Mouse (Mus musculus): ENCODE measurements around the gene Tsc22d4. TPM values are rescaled to one million over a fixed set of nuclear protein-coding genes. Genes with fewer than 3 reads are reported as not detected.

Tsc22d4 gene
- total RNA-seq, 2 experiments from 2014 or later, result 160 to 174 TPM

DNA sequence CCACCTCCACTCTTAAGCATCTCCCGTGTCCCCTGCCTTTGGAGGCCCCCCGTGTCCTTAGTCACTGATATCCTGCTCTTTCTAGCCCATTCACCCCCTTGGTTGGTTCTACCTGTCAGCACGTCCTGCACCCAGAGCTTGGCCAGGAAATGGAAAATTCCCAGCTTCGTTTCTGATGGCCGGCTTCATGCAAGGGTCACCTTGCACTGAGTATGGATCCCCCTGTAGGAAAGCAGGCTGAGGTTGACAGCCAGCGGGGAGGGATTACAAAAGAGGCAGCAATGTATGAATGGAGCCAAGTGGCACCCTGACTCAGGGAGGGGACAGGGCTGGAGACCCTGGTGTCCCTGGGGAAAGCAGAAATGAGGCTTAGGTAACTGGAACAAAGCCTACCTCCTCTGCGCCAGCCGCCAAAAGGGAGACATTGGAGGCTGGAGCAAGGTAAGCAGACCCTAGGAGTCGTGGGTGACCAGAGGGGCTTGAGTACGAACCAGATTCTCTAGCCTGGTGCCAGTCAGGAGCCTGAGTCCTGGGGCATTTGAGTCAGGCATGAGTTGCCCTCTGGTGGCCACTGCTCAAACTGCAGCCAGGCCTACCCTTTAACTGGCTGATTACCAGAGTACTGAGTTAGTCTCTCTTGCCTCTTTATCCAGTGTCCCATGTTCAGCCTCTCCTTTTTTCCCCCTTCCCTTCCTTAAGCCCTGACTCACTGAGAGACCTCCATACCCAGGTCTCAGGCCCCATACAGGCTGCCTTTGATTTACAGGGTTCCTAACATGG is 11.5 kb downstream of the Tsc22d4 start:
- no peak overlapping the region for H3K4me3 ChIP-seq
- peak; percentile 96 for TF ChIP-seq CTCF (conservative IDR thresholded peaks at IDR 0.05)
- DNase-seq (ENCODE audit: low spot score in 2 of 2), result peak; percentile 82 to 91
- peak overlapping the region; percentile 67; the same call in 1 of the 2 replicates for H3K27ac ChIP-seq

GRCm38 (mm10) chr5:137757887-137758286 is 12.4 kb downstream of the Tsc22d4 start:
- TF ChIP-seq CTCF (conservative IDR thresholded peaks at IDR 0.05), result no peak
- DNase-seq (ENCODE audit: low spot score in 2 of 2), result peak; percentile 85 to 93
- Histone ChIP-seq H3K27ac (peak overlapping the region; percentile 96), H3K4me3 (peak overlapping the region; percentile 59)

DNA sequence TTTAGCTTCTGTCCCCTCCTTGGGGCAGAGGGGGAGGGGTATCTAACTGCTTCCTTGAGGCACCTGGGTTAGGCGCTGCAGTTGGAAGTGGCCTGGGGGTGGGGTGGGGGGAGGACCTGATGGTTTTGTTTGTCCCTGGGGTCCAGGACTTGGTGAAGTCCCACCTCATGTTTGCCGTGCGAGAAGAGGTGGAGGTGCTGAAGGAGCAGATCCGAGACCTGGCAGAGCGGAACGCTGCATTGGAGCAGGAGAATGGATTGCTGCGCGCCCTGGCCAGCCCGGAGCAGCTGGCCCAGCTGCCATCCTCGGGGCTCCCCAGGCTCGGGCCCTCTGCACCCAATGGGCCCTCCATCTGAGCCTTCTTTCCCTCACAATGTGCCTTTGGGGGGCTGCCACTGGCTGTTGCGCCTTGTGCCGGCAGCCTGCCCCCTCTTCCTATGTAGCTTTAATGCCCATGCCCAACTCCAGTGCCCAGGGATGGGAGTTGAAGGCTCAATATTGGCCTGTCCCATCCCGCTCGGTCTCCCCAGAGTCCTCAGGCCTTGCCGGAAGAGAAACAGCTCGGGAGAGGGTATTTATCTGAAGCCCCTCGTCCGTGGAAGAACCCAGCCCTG is 13.5 kb downstream of the Tsc22d4 start:
- DNase-seq (ENCODE audit: low spot score in 2 of 2), result no peak
- peak overlapping the region; percentile 59 for H3K4me3 ChIP-seq

GRCm38 (mm10) chr5:137759971-137760412 is 14.5 kb downstream of the Tsc22d4 start:
- peak; percentile 90 for TF ChIP-seq CTCF (conservative IDR thresholded peaks at IDR 0.05)
- peak; percentile 86 to 92 for DNase-seq (ENCODE audit: low spot score in 2 of 2)
- no peak overlapping the region for H3K4me3 ChIP-seq
- H3K27ac ChIP-seq, result peak overlapping the region; percentile 96

More for the DNA sequence above, 13.5 kb downstream of the Tsc22d4 start:
- TF ChIP-seq CTCF (conservative IDR thresholded peaks at IDR 0.05), result no peak
- H3K27ac ChIP-seq, result peak overlapping the region; percentile 96

DNA sequence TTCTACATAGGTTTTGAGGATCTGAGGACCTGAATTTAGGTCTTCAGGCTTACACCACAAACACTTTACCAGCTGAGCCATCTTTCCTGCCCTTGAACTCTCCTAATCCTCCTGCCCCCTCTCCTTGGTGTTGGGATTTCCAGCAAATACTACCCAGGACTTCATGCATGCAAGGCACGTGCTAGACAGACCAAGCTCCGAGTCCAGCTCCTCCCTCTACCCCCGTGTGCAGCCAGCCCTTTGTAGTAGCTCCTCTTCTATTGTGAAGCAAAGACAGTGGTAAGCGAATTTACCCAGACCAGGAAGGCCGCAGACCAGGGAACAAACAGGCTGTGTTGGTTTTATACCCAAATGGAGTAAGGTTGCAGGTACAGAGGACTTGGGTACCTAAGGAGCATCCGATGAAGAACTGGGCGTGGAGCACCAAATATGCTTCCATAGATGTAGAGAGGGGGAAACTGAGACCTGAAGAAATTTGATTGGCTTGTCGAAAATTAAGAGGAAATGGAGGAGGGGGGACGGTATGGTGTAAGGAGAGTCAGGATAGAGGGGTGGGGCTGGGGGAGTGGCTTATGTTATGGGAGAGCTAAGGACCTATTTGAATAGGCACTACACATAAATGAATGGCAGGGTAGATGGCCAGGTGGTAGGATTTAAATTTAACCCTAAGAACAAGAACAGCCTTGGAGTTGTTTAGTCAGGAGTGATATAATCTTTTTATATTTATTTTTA is 19.2 kb downstream of the Tsc22d4 start:
- no peak for TF ChIP-seq CTCF (conservative IDR thresholded peaks at IDR 0.05)
- Histone ChIP-seq H3K4me3 (no peak overlapping the region), H3K27ac (no peak overlapping the region)
- DNase-seq (ENCODE audit: low spot score in 2 of 2), result no peak

- no peak overlapping the region for H3K4me3 ChIP-seq
- no peak for DNase-seq (ENCODE audit: low spot score in 2 of 2)
- H3K27ac ChIP-seq, result no peak overlapping the region
- TF ChIP-seq CTCF (conservative IDR thresholded peaks at IDR 0.05), result peak; percentile 75
These were observed 20.7 kb downstream of the Tsc22d4 start for GRCm38 (mm10) chr5:137766270-137766669.

DNA sequence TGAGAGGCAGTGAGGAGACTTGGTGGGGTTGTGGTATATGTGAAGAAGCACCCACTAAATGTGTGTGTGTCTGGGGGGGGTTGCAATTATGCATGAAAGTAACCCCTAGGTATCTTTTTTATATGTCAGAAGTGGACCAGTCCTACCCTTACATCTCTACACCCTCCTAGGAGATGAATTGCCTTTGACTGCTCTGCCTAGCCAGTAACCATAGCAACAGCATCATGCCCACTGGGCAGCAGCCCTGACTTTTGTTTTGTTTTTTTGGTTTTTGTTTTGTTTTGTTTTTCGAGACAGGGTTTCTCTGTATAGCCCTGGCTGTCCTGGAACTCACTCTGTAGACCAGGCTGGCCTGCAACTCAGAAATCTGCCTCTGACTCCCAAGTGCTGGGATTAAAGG is 22.9 kb downstream of the Tsc22d4 start:
- H3K27ac ChIP-seq, result no peak overlapping the region
- no peak for DNase-seq (ENCODE audit: low spot score in 2 of 2)
- TF ChIP-seq CTCF (conservative IDR thresholded peaks at IDR 0.05), result no peak
- H3K4me3 ChIP-seq, result no peak overlapping the region

GRCm38 (mm10) chr5:137770709-137771108 is 25.2 kb downstream of the Tsc22d4 start:
- DNase-seq (ENCODE audit: low spot score in 2 of 2), result no peak
- H3K4me3 ChIP-seq, result no peak overlapping the region
- peak; percentile 79 for TF ChIP-seq CTCF (conservative IDR thresholded peaks at IDR 0.05)
- no peak overlapping the region for H3K27ac ChIP-seq

DNA sequence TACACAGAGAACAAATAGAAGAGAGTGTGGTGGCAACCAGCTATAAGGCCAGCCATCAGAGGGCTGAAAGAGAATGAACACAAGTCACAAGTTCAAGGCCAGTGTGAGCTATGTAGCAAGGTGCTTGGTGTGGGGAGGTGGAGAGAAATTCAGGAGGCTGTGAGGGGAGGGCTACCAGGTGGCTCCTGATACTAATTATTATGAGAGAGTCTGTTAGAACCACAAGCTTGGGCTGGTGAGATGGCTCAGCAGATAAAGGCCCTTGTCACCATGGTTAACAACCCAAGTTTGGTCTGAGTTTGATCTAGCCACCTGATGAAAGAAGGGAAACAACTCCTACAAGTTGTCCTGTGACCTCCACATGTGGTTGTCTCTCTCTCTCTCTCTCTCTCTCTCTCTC is 27.2 kb downstream of the Tsc22d4 start:
- H3K4me3 ChIP-seq, result no peak overlapping the region
- no peak overlapping the region for H3K27ac ChIP-seq
- TF ChIP-seq CTCF (conservative IDR thresholded peaks at IDR 0.05), result no peak
- no peak for DNase-seq (ENCODE audit: low spot score in 2 of 2)

DNA sequence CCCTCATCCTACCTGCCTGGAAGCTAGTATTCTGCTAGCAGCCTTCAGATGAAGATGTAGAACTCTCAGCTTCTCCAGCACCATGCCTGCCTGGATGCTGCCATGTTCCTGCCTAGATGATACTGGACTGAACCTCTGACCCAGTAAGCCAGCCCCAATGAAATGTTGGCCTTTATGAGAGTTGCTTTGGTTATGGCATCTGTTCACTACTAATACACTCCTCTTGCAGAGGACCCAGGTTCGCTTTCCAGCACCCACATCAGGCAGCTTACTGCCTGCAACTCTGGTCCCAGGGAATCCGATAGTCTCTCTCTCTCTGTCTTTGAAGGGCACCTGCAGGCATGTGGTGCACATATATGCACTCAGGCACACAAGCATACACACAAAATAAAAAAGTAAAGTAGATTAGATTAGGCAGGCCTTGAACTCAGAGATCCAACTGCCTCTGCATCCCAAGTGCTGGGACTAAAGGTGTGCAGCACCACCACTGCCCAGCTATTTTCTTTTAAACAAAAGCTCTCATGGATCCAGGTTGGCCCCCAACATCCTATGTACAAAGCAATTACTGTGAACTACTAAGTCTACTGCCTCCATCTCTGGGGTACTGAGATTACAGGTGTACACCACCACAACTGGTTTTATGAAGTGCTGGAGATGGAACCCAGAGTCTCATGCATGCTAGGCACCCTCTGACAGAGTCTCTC is 30.2 kb downstream of the Tsc22d4 start:
- no peak for DNase-seq (ENCODE audit: low spot score in 2 of 2)
- no peak for TF ChIP-seq CTCF (conservative IDR thresholded peaks at IDR 0.05)
- no peak overlapping the region for H3K27ac ChIP-seq
- H3K4me3 ChIP-seq, result no peak overlapping the region

DNA sequence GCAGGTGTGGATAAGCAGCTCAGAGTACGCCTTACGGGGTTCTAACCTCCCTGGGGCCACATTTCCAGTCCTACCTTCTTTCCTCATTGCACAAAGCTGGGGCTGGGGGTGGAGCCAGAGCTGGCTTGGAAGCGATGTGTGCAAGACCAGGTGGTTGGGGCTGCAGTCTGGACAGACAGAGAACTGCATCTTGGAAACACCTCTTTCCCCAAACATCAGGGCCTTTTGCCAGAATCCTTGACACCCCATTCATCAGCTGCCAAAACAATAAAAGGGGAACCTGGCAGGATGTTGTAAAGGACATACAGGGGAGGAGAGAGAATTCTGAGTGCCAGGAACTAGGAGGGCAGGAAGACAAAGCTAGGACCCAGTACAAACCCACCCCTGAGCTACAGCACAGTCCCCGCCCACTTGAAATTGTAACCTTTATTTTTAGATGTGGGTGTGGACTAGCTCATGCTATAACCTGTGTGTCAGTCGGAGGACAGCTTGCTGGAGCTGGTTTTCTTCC is 30.9 kb downstream of the Tsc22d4 start:
- no peak for DNase-seq (ENCODE audit: low spot score in 2 of 2)
- no peak overlapping the region for H3K4me3 ChIP-seq
- no peak overlapping the region for H3K27ac ChIP-seq
- TF ChIP-seq CTCF (conservative IDR thresholded peaks at IDR 0.05), result no peak

DNA sequence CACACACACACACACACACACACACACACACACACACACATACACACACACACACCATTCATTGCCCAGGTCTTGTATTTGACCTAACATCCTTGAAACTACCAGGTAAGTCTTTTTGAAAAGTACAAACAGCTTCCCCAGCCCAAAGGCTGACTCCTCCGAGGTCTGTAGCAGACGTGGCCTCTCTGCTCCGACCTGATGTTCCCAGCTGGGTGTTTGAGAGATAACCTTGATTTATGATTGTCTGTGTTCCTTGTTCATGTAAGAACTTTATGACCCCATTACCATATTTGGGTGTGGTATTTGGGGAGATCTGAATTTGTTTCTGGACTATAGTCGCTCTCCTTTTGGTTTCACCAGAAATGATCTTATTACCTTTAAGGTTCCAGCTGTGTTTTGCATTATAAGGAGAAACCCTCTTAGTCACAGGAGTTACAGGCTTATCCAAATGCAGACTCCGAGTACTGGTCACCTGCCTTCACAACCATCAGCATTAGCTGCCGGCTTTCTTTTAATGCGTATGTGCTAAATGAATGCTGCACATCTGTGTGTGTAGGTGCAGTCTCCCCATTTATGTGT is 31.8 kb downstream of the Tsc22d4 start:
- no peak for TF ChIP-seq CTCF (conservative IDR thresholded peaks at IDR 0.05)
- DNase-seq (ENCODE audit: low spot score in 2 of 2), result no peak
- no peak overlapping the region for H3K4me3 ChIP-seq
- H3K27ac ChIP-seq, result no peak overlapping the region
